Mouse (Mus musculus) liver (tissue): ENCODE measurements at regions not wholly inside any gene's neighbourhood (a gene's known extent, or its start where the extent isn't known, plus 50 kb on each side); places are given as distances from the start of the nearest gene placed in this dataset.
"Not testable (repeated sequence)": the region's sequence is repeated elsewhere in the genome, so short reads cannot be mapped to it uniquely, and the experiment has no call there.

Experiments used
- DNase-seq: peaks from one replicate; pipeline ENCODE4 v3.0.0-alpha.2; 2020; ENCODE audit warnings: mixed read lengths

- DNase-seq, result not testable (repeated sequence)
These were observed 50.5 kb upstream of the Slc44a3 start for GRCm38 (mm10) chr3:121582711-121583110.
